Mouse (Mus musculus) adrenal gland (tissue): ENCODE results near the gene Nf2.

Experiments used
- microRNA-seq, 2 experiments: library from miRNA; unstranded; fragments of <30 nt; microRNA quantifications; one replicate each; pipeline ENCODE4; 2019

The Nf2 gene

Small RNA genes within 50 kb of the gene (microRNA-seq; reads per million reads assigned to microRNA genes)
- gene Mir6918: 0.25 to 0.80 reads per million in 2 experiments
